Mouse (Mus musculus) spleen, postnatal 14 days (tissue): ENCODE data around the gene Mphosph6.

ENCODE experiments used
- DNase-seq, 2 experiments: peaks; one replicate each; pipeline ENCODE4 v3.0.0; 2021 to 2022; ENCODE audit warnings: low spot score in 2 of 2

Mphosph6 gene

GRCm38 (mm10) chr8:117771115-117771836, 30.5 kb downstream of the Mphosph6 start:
- DNase-seq, result no peak

GRCm38 (mm10) chr8:117768971-117769370, 32.8 kb downstream of the Mphosph6 start:
- DNase-seq, result no peak

- no peak for DNase-seq
These were observed 35.8 kb downstream of the Mphosph6 start for GRCm38 (mm10) chr8:117765947-117766346.

- DNase-seq, result no peak
These were observed 37.1 kb downstream of the Mphosph6 start for GRCm38 (mm10) chr8:117764625-117765024.

GRCm38 (mm10) chr8:117762776-117763175, 39.0 kb downstream of the Mphosph6 start:
- DNase-seq, result no peak

- no peak for DNase-seq
These were observed 43.8 kb downstream of the Mphosph6 start for GRCm38 (mm10) chr8:117757900-117758299.

- DNase-seq, result no peak
These were observed 52.3 kb downstream of the Mphosph6 start for GRCm38 (mm10) chr8:117749436-117749835.

GRCm38 (mm10) chr8:117747886-117748730, 53.6 kb downstream of the Mphosph6 start:
- no peak for DNase-seq

- no peak for DNase-seq
These were observed 54.3 kb downstream of the Mphosph6 start for GRCm38 (mm10) chr8:117747428-117747827.

- DNase-seq, result no peak
These were observed 55.1 kb downstream of the Mphosph6 start for GRCm38 (mm10) chr8:117746651-117747050.

GRCm38 (mm10) chr8:117742431-117743012, 59.2 kb downstream of the Mphosph6 start:
- no peak for DNase-seq
